Mouse (Mus musculus) MEL (cell line): ENCODE data around the gene Tmem235. TPM values are rescaled to one million over a fixed set of nuclear protein-coding genes. Genes with fewer than 3 reads are reported as not detected.

Source experiments
- DNase-seq: peaks from one replicate; pipeline ENCODE4 v3.0.0; 2011; ENCODE audit warnings: low read depth, low spot score
- H3K27ac ChIP-seq: 2 replicates; pipeline ENCODE4 v1.5.1; 2012; ENCODE audit warnings: low read depth, mild to moderate bottlenecking, control low read depth, low read length, moderate library complexity; ENCODE audit not compliant: control insufficient read depth
- H3K27me3 ChIP-seq, 2 experiments: fragments of 150-350 bp in 1 of 2; sonication (generic) in 1 of 2; 2 replicates each; pipeline ENCODE4 v1.6.1; 2012; ENCODE audit warnings: low read length in 2 of 2, mild to moderate bottlenecking in 2 of 2, improper control_type of control experiment in 1 of 2, moderate library complexity in 1 of 2; ENCODE audit not compliant: insufficient read depth in 2 of 2, control insufficient read depth in 1 of 2
- H3K36me3 ChIP-seq, 2 experiments: 2 replicates each; pipeline ENCODE4 v1.6.1; 2012 to 2014; ENCODE audit warnings: low read length in 2 of 2, improper control_type of control experiment in 1 of 2, inconsistent platforms in 1 of 2, mild to moderate bottlenecking in 1 of 2; ENCODE audit not compliant: insufficient read depth in 2 of 2, control insufficient read depth in 1 of 2
- H3K4me1 ChIP-seq, 2 experiments: fragments of 150-350 bp in 1 of 2; sonication (generic) in 1 of 2; 2 replicates each; pipeline ENCODE4 v1.6.1; 2012; ENCODE audit warnings: low read length in 2 of 2, improper control_type of control experiment in 1 of 2, mild to moderate bottlenecking in 1 of 2; ENCODE audit not compliant: insufficient read depth in 2 of 2, control insufficient read depth in 1 of 2
- H3K4me3 ChIP-seq, 2 experiments: fragments of 150-350 bp in 1 of 2; sonication (generic) in 1 of 2; 2 replicates each; pipeline ENCODE4 v1.5.1; 2012; ENCODE audit warnings: low read depth in 2 of 2, low read length in 2 of 2, mild to moderate bottlenecking in 2 of 2, moderate library complexity in 2 of 2, control low read depth in 1 of 2, improper control_type of control experiment in 1 of 2; ENCODE audit not compliant: control insufficient read depth in 1 of 2, insufficient read depth in 1 of 2
- H3K79me2 ChIP-seq: 2 replicates; pipeline ENCODE4 v1.6.1; 2012; ENCODE audit warnings: mild to moderate bottlenecking, low read length, moderate library complexity; ENCODE audit not compliant: control insufficient read depth, poor library complexity, insufficient read depth
- H3K9ac ChIP-seq: 2 replicates; pipeline ENCODE4 v1.6.1; 2012; ENCODE audit warnings: low read depth, mild to moderate bottlenecking, control low read depth, low read length, moderate library complexity; ENCODE audit not compliant: control insufficient read depth, poor library complexity, severe bottlenecking
- H3K9me3 ChIP-seq: fragments of 150-350 bp; sonication (generic); replicated peaks from 2 replicates; pipeline ENCODE4 v1.6.1; 2012; ENCODE audit warnings: mild to moderate bottlenecking, low read length, improper control_type of control experiment, moderate library complexity; ENCODE audit not compliant: insufficient read depth
- BHLHE40 ChIP-seq: IDR thresholded peaks from 2 replicates; pipeline ENCODE4 v1.6.1; 2012; ENCODE audit warnings: low read depth, mild to moderate bottlenecking, inconsistent platforms, low read length, improper control_type of control experiment, borderline replicate concordance
- CHD1 ChIP-seq: IDR thresholded peaks from 2 replicates; pipeline ENCODE4 v1.6.1; 2012; ENCODE audit warnings: low read depth, mild to moderate bottlenecking, inconsistent platforms, low read length, improper control_type of control experiment
- CHD2 ChIP-seq: IDR thresholded peaks from 2 replicates; pipeline ENCODE4 v1.6.1; 2011; ENCODE audit warnings: low read length, improper control_type of control experiment
- CTCF ChIP-seq, 3 experiments: IDR thresholded peaks in 2 of 3; conservative IDR thresholded peaks in 1 of 3; 2 replicates each; pipeline ENCODE4 v1.5.1; 2011 to 2012; ENCODE audit warnings: low read length in 3 of 3, low read depth in 2 of 3, mild to moderate bottlenecking in 2 of 3, improper control_type of control experiment in 1 of 3, inconsistent platforms in 1 of 3, mixed read lengths in 1 of 3, moderate library complexity in 1 of 3; ENCODE audit not compliant: control insufficient read depth in 1 of 3, insufficient read depth in 1 of 3, poor library complexity in 1 of 3, severe bottlenecking in 1 of 3
- E2F4 ChIP-seq: IDR thresholded peaks from 2 replicates; pipeline ENCODE4 v1.6.1; 2011; ENCODE audit warnings: low read depth, low read length, improper control_type of control experiment, borderline replicate concordance
- ELF1 ChIP-seq: IDR thresholded peaks from 2 replicates; pipeline ENCODE4 v1.6.1; 2014; ENCODE audit warnings: low read depth, mild to moderate bottlenecking, inconsistent platforms, low read length, improper control_type of control experiment, moderate library complexity
- GATA1 ChIP-seq: IDR thresholded peaks from 2 replicates; pipeline ENCODE4 v1.6.1; 2011; ENCODE audit warnings: low read depth, low read length, improper control_type of control experiment
- KAT2A ChIP-seq: conservative IDR thresholded peaks from 2 replicates; pipeline ENCODE4 v1.6.1; 2012; ENCODE audit warnings: low read depth, low read length, improper control_type of control experiment, inconsistent platforms
- MXI1 ChIP-seq: IDR thresholded peaks from 2 replicates; pipeline ENCODE4 v1.6.1; 2011; ENCODE audit warnings: mild to moderate bottlenecking, low read depth, low read length, improper control_type of control experiment
- MYB ChIP-seq: IDR thresholded peaks from 2 replicates; pipeline ENCODE4 v1.6.1; 2011; ENCODE audit warnings: mild to moderate bottlenecking, low read depth, low read length, improper control_type of control experiment
- MYC ChIP-seq: IDR thresholded peaks from 2 replicates; pipeline ENCODE4 v1.6.1; 2011; ENCODE audit warnings: low read depth, mild to moderate bottlenecking, low read length, improper control_type of control experiment, moderate library complexity
- NELFE ChIP-seq: IDR thresholded peaks from 2 replicates; pipeline ENCODE4 v1.6.1; 2011; ENCODE audit warnings: low read depth, low read length, improper control_type of control experiment
- NRF1 ChIP-seq: IDR thresholded peaks from 2 replicates; pipeline ENCODE4 v1.6.1; 2014; ENCODE audit warnings: low read depth, mild to moderate bottlenecking, inconsistent platforms, low read length, improper control_type of control experiment, moderate library complexity; ENCODE audit not compliant: poor library complexity, insufficient read depth, severe bottlenecking
- POLR2A ChIP-seq, 2 experiments: IDR thresholded peaks; 2 replicates each; pipeline ENCODE4 v1.6.1; 2011 to 2012; ENCODE audit warnings: low read length in 2 of 2, mild to moderate bottlenecking in 2 of 2, control low read depth in 1 of 2, improper control_type of control experiment in 1 of 2, low read depth in 1 of 2, moderate library complexity in 1 of 2; ENCODE audit not compliant: control insufficient read depth in 1 of 2, insufficient read depth in 1 of 2, poor library complexity in 1 of 2
- POLR2AphosphoS5 ChIP-seq: IDR thresholded peaks from 2 replicates; pipeline ENCODE4 v1.6.1; 2012; ENCODE audit warnings: low read depth, borderline replicate concordance, mild to moderate bottlenecking, inconsistent platforms, low read length, moderate library complexity, mixed read lengths
- RCOR1 ChIP-seq: IDR thresholded peaks from 2 replicates; pipeline ENCODE4 v1.6.1; 2012; ENCODE audit warnings: low read depth, mild to moderate bottlenecking, inconsistent platforms, low read length, improper control_type of control experiment
- TBP ChIP-seq: IDR thresholded peaks from 2 replicates; pipeline ENCODE4 v1.8.0; 2011; ENCODE audit warnings: low read depth, low read length, improper control_type of control experiment
- TCF12 ChIP-seq: IDR thresholded peaks from 2 replicates; pipeline ENCODE4 v1.6.1; 2014; ENCODE audit warnings: low read depth, mild to moderate bottlenecking, inconsistent platforms, low read length, improper control_type of control experiment, moderate library complexity
- ZC3H11A ChIP-seq: IDR thresholded peaks from 2 replicates; pipeline ENCODE4 v1.6.1; 2012; ENCODE audit warnings: low read depth, mild to moderate bottlenecking, inconsistent platforms, low read length, improper control_type of control experiment
- ZKSCAN1 ChIP-seq: IDR thresholded peaks from 2 replicates; pipeline ENCODE4 v1.6.1; 2012; ENCODE audit warnings: low read depth, mild to moderate bottlenecking, inconsistent platforms, low read length, improper control_type of control experiment, moderate library complexity
- polyA plus RNA-seq, 2 experiments: library from polyadenylated mRNA; stranded (reverse) in 1 of 2; unstranded in 1 of 2; fragments of >175 nt in 1 of 2; fragments of >200 nt in 1 of 2; gene quantifications; 2 replicates each; pipeline versions ENCODE4 v1.2.1 to v1.2.4; 2012; ENCODE audit warnings: low replicate concordance in 2 of 2, low read depth in 1 of 2; ENCODE audit not compliant: insufficient read length in 2 of 2, insufficient read depth in 1 of 2, missing spikeins in 1 of 2
- total RNA-seq: library from RNA; depleted of rRNA; stranded (reverse); fragments of 300-350 nt; gene quantifications from 2 replicates; pipeline ENCODE4 v1.2.3, GENCODE M21; 2012

Gene Tmem235
- total and polyA plus RNA-seq, 3 experiments = 0.04 TPM; not detected in 1

DNA sequence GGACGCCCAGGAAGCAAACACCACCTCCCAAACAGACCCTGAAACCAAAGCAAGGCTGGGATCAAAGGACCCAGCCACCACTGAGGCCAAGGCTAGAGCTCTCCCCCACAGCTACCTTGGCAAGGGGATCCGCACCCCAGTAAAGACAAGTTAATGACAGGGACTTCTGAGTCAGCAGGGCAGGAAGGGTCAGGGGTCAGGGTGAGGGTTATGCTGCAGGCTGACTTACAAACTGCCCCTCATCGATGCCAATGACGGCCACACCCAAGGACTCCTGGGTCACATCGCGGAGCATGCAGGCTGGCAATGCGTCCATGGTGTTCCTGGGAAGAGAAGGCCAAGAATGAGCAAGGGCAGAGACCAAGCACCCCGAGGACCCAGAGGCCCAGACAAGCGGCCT lies 38.7 kb upstream of the Tmem235 start:
- H3K27ac ChIP-seq = no peak overlapping the region

DNA sequence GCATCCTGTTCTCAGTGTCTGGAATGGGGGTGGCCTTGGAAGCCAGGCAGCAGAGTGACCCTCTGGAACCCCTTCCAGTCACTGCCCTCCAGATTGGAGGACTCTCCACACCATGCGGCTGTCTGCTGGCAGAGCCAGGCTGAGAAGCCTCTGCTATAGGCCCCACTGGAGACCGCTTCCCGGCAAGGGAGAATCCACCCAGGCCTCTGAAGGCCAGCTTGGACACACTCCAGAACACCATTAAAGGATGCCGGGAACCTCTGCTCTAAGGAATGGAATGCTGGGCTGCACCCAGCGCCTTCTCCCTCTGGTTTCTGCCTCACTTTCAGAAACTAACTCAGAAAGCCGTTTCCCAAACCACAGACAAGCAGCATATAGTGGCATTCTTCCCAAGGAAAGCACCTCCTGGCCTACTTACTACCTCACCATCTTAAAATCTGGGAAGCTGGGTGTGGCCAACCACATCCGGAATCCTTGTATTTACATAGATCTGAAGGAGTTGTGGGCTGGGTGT lies 37.8 kb upstream of the Tmem235 start:
- Histone ChIP-seq H3K4me1 (peaks cover 6 to 28% of the 10 kb centered on the region in 2 experiments; a peak in 3 of 4 replicates), H3K27ac (no peak overlapping the region)

More for the DNA sequence above, 38.7 kb upstream of the Tmem235 start:
- DNase-seq = no peak
- TF ChIP-seq CHD1 (no peak), RCOR1 (no peak)
- Histone ChIP-seq H3K27me3 (no peaks in the 10 kb centered on the region), H3K36me3 (peaks cover 4 to 12% of the 10 kb centered on the region in 2 experiments; a peak in 2 of 4 replicates), H3K79me2 (peaks cover 24% of the 10 kb centered on the region), H3K9me3 (no peaks in the 10 kb centered on the region), H3K9ac (no peak overlapping the region), H3K4me3 (no peak overlapping the region), H3K4me1 (peaks cover 3 to 18% of the 10 kb centered on the region in 2 experiments; a peak in 3 of 4 replicates)

DNA sequence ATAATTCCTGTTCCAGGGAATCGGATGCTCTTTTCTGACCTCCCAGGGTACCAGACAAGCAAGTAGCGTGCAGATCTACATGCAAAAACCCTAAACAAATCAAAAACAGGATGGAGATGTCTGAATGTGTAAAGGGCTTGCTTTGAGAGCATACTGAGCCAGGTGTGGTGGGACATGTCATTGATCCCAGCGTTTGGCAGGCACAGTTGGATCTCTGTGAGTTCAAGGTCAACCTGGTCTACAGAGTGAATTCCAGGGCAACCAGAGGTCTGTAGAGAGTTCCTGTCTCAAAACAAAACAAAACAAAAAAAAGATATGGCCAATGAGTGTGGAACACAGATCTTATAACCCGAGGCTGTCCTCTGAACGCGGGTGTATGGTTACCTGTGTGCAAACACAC lies 37.1 kb upstream of the Tmem235 start:
- Histone ChIP-seq H3K4me1 (peaks cover 8 to 34% of the 10 kb centered on the region in 2 experiments), H3K27ac (no peak overlapping the region), H3K36me3 (peaks cover 4 to 19% of the 10 kb centered on the region in 2 experiments; a peak in 3 of 4 replicates), H3K4me3 (no peak overlapping the region), H3K79me2 (peaks cover 24% of the 10 kb centered on the region), H3K9me3 (no peaks in the 10 kb centered on the region), H3K27me3 (no peaks in the 10 kb centered on the region)
- DNase-seq = no peak
- no peak for TF ChIP-seq MYB
- TF ChIP-seq MYC = no peak
- no peak for TF ChIP-seq TCF12
- no peak for TF ChIP-seq KAT2A
- no peak for TF ChIP-seq ELF1
- no peak for TF ChIP-seq CHD2
- TF ChIP-seq TBP = no peak
- no peak for TF ChIP-seq MXI1
- TF ChIP-seq POLR2AphosphoS5 = no peak
- no peak for TF ChIP-seq BHLHE40
- no peak for TF ChIP-seq E2F4
- no peak for TF ChIP-seq POLR2A (IDR thresholded peaks at IDR 0.05; ENCODE audit: control insufficient read depth in 1 of 2, insufficient read depth in 1 of 2, low read depth in 1 of 2, low read length in 2 of 2, poor library complexity in 1 of 2)
- no peak for TF ChIP-seq NELFE
- no peak for TF ChIP-seq ZKSCAN1
- no peak for TF ChIP-seq NRF1
- no peak for TF ChIP-seq ZC3H11A
- TF ChIP-seq CHD1 = no peak
- TF ChIP-seq GATA1 = no peak
- TF ChIP-seq, all 39 proteins: peak for 0
- no peak overlapping the region for H3K9ac ChIP-seq

More for the DNA sequence above, 37.8 kb upstream of the Tmem235 start:
- no peak for DNase-seq
- no peak for TF ChIP-seq CTCF (IDR thresholded peaks at IDR 0.05 in 2 of 3, conservative IDR thresholded peaks at IDR 0.05 in 1 of 3; ENCODE audit: control insufficient read depth in 1 of 3, insufficient read depth in 1 of 3, low read depth in 2 of 3, low read length in 3 of 3, poor library complexity in 1 of 3, severe bottlenecking in 1 of 3)
- TF ChIP-seq POLR2A (IDR thresholded peaks at IDR 0.05; ENCODE audit: control insufficient read depth in 1 of 2, insufficient read depth in 1 of 2, low read depth in 1 of 2, low read length in 2 of 2, poor library complexity in 1 of 2) = peak in 1 of 2 experiments; percentile 25; a peak in 1 of 4 replicates
- H3K27me3 ChIP-seq = no peaks in the 10 kb centered on the region
- no peak overlapping the region for H3K4me3 ChIP-seq
- no peaks in the 10 kb centered on the region for H3K9me3 ChIP-seq
- H3K36me3 ChIP-seq = peaks cover 4 to 16% of the 10 kb centered on the region in 2 experiments; a peak in 3 of 4 replicates
- H3K79me2 ChIP-seq = peaks cover 24% of the 10 kb centered on the region
- no peak overlapping the region for H3K9ac ChIP-seq
